Mouse (Mus musculus) bone marrow macrophage, adult 2 months (primary cell): ENCODE data around the gene Rnase9.

Source experiments
- CTCF ChIP-seq: IDR thresholded peaks from 2 replicates; pipeline ENCODE4 v1.5.1; 2012; ENCODE audit warnings: low read depth, mild to moderate bottlenecking, low read length, moderate library complexity
- POLR2A ChIP-seq: IDR thresholded peaks from 2 replicates; pipeline ENCODE4 v1.6.1; 2012; ENCODE audit warnings: mild to moderate bottlenecking, low read depth, low read length, borderline replicate concordance

DNA sequence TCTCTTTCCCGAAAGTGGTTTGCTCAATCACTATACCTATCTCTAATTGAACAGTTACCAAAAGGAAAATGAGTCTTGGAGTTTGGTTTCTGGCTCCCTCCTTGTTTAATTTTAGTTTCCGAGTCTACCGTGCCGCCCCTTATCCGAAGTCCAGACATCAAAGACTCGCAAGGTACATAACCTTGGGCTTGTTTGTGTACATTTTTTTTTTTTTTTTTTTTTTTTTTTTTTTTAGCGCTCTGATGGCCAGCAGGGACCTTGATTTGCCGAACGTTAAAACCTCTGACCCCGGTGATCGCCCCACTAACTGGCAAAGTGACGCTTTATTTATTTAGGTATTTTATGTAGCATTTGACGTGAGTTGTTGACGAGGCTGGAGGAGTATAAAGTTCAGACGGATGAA is 48.0 kb upstream of the Rnase9 start:
- TF ChIP-seq CTCF (no peak), POLR2A (no peak)
